Mouse (Mus musculus) megakaryocyte-erythroid progenitor cell, adult 5-6 weeks (primary cell): Measurements from ENCODE around the gene Sept10. TPM values are rescaled to one million over a fixed set of nuclear protein-coding genes. Genes with fewer than 3 reads are reported as not detected.
"Not testable (repeated sequence)": the region's sequence is repeated elsewhere in the genome, so short reads cannot be mapped to it uniquely, and the experiment has no call there.

Experiments
- ATAC-seq: replicated peaks from 2 replicates; pipeline ENCODE4 v1.8.0; 2016; ENCODE audit warnings: mild to moderate bottlenecking, inconsistent platforms; ENCODE audit not compliant: severe bottlenecking, poor library complexity, low FRiP score, low TSS enrichment
- total RNA-seq, 2 experiments: library from RNA; stranded (forward) in 1 of 2; stranded (reverse) in 1 of 2; fragments of 200-1000, 215-1000 nt in 1 of 2; fragments of >200 nt in 1 of 2; fragmentation: Nextera tagmentation in 1 of 2; gene quantifications; 2 replicates each; pipeline ENCODE4 v1.2.3; 2014 to 2017

Sept10 gene
- total RNA-seq, 2 experiments from 2014 or later: 0.37 TPM; not detected in 1

GRCm38 (mm10) chr10:59150938-59151657 lies 70.5 kb downstream of the Sept10 start:
- ATAC-seq: no peak

GRCm38 (mm10) chr10:59149956-59150383 lies 71.7 kb downstream of the Sept10 start:
- ATAC-seq: peak; percentile 93

- no peak for ATAC-seq
These were observed 88.1 kb downstream of the Sept10 start for GRCm38 (mm10) chr10:59133478-59134009.

DNA sequence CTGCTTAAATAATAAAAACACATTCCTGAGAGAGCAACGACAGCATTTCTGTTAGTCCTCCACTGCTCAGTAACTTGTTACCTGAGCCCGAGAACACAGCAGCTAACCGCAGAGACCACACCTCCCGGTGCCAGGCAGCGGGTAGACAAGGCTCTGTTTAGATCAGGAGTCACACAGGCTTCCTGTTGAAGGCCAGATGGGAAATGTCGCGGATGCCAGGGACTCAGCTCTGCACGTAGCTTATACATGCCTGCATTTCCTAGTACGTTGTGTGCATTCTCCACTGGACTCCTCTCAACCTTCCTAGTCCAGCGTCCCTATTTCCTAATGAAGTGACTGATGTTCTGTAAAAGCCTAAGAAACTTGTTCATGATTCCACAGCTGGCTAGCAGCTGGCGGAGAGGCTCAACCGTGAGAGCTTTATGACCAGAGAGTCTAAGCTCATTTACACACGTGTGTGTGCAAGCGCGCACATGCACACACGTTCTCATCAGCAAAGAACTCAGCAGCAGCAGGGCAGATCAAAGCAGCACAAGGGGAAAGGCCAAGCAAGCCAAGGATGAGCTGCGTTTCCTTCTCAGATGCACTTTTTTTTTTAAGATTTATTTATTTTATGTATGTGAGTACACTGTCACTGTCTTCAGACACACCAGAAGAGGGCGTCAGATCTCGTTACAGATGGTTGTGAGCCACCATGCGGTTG lies 89.6 kb downstream of the Sept10 start:
- peak; percentile 82 for ATAC-seq

DNA sequence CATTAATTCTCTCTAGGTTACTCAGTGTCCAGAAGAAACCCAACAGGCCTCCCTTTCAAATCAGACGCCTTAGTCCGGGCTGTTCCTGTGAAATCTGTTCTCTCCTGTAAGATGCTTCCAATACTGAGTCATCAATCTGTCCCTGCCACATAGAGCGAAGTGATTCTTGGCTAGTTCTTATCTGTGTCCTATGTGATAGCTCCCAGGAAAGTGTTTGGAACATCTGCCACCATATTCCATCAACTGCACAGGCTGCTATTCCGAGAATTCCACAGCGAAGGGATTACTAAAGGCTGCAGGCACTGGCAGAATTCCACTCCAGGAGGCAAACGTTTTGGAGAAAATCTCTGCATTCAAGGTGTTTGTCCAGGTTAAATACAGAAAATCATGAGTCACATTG lies 94.0 kb downstream of the Sept10 start:
- no peak for ATAC-seq

GRCm38 (mm10) chr10:59125497-59125896 lies 96.2 kb downstream of the Sept10 start:
- ATAC-seq: no peak

DNA sequence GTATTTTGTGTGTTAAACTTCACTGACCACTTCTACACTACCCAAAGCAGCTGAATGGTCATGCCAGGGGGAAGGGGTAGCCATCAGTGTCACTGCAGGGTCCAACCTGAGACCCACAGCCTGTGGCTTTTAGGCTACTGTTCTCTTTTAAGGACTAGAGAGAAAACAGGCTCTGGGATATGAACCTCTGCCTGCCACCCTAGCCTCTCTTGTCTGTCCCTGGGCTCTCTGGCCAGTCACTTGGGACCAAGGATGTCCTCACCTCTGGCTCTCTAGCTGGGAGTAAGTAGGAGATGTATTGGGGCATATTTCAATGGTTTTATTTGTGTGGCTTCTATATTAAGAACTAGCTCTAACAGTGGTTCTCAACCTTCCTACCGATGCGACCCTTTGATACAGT lies 101.8 kb downstream of the Sept10 start:
- no peak for ATAC-seq

DNA sequence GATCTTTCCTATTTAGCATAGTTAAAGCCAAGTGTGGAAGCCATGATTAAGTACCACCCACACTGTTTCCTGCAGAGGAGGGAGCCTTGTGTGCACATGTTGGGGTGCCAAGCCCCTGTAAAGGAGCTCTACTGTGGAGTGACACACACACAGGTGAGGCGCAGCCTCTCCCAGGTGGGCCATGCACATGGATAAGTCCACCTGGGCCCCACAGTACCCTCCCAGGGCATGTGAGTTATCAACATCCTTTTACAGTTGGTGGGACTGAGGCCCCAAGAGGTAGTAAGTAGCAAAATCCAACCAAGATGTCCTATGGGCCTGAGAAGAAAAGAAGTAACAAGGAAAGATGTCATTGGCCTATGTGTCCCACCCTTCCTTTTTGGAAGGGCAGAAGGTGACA lies 102.6 kb downstream of the Sept10 start:
- ATAC-seq: no peak

- ATAC-seq: no peak
These were observed 104.1 kb downstream of the Sept10 start for GRCm38 (mm10) chr10:59117555-59117954.

GRCm38 (mm10) chr10:59116331-59116730 lies 105.3 kb downstream of the Sept10 start:
- no peak for ATAC-seq

- no peak for ATAC-seq
These were observed 106.0 kb downstream of the Sept10 start for GRCm38 (mm10) chr10:59115691-59116090.

DNA sequence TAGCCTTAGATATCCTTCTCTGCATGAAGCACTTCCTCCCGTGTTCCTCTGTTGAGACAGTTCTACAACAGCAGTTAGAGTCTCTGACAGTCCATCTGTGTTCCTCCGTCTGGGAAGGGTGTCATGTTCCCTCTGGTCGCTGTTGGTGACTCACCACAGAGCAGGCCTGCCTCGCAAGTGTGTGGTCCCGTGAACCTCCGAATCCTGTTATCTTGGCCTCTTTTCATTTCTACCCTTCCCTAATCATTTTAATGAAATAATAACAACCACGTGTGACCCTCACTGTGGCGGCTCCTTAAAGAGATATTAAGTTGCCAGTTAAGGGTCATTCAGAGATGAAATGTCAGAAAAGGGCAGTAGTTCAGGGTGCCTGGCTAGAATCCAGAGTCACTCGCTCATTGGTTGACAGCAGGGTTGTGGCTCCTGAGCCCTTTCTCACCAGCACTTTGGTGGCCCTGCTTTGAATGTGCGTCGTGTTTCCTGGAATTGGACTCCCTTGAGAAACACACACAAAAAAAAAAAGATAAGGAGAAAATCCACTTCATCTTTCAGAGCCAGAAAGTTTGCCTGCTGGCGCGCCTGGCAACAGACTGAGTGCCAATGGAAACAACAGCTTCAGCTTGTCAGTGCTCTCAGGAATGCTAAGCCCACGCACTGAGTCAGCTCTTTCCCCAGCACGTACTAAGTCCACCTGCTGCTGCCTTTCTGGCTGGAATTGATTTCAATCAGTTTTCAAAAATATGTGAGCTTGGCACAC lies 106.9 kb downstream of the Sept10 start:
- ATAC-seq: no peak

- ATAC-seq: no peak
These were observed 108.3 kb downstream of the Sept10 start for GRCm38 (mm10) chr10:59113386-59113785.

DNA sequence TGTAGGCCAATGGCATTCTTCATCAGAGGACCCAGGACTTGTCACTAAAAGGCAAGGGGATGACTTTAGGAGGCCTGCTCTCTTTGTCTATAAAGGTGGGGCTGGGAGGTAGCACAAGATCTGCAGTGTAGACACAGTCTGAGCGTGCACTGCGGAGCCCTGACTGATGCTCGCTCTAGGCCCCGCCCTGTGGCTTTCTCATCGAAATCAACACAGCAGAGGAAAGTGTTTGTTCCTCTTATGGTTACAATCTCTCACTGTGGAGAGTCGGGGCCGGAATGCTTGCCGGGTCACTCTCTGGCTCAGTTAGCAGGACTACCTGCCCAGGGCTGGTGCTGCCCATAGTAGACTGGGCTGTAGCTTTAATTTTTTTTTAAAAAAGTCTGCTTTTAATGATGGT lies 108.9 kb downstream of the Sept10 start:
- ATAC-seq: peak; percentile 70

DNA sequence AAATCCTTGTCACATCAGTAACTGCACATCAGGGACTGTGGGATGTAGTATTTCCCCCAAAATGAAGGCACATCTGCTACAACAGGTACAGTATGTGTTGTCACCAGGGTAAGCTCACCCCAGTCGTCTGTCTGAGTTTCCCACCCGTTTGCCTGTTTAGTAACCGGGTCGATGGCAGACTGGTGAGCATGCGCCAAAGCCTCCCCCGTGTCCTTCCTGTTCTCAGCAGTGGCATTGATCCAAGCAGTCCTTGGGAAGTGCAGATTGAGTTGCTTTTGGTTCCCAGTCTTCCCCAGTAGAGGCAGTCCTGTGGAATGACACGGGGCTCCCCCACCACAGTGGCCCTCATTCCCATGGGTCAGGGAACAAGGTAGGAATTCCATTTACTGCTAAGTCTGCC lies 111.3 kb downstream of the Sept10 start:
- no peak for ATAC-seq

- ATAC-seq: peak; percentile 77
These were observed 112.6 kb downstream of the Sept10 start for GRCm38 (mm10) chr10:59109015-59109414.

DNA sequence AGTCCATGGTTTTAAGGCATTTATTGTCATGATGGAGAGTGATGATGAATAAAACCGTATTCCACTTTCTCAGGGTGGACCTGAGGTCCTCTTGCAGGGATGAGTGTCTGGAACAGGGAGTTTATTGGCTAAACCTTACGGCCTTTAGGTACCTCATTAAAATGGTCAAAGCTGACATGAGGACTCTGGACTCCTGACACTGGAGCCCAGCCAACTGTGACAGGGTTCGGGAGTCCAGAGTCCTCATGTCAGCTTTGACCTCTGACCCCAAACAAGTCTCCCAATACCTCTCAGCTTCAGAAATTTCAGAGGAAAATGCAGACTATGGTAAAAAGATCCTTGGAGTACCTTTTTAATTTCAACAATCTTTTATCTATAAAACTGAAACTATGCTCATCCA lies 115.0 kb downstream of the Sept10 start:
- no peak for ATAC-seq

- ATAC-seq: no peak
These were observed 115.8 kb downstream of the Sept10 start for GRCm38 (mm10) chr10:59105885-59106284.

GRCm38 (mm10) chr10:59104683-59105082 lies 117.0 kb downstream of the Sept10 start:
- ATAC-seq: no peak

GRCm38 (mm10) chr10:59103076-59103475 lies 118.6 kb downstream of the Sept10 start:
- ATAC-seq: not testable (repeated sequence)
